Mouse (Mus musculus): ENCODE results near the gene Ptrh2.

Ptrh2 gene

GRCm38 (mm10) chr11:86671041-86671675, 12.6 kb upstream of the Ptrh2 start:
- DNase-seq (ENCODE audit: low read depth), result no peak

DNA sequence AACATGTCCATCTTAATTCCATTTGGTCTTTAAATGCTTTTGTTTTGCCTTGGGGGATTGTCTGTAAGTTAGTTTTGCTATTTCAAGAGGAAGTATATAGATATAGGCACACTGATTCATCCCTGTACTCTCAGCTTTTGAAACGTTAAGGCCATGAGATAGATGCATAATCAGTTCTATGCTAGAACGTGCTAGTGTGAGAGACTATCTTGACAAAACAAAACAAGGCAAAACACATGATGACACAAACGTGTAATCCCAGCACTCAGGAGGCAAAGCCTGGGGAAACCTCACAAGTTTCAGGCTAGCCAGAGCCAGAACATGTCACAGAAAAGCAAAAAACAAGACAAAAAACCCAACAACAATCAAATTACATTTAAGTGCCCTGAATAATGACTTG, 11.0 kb upstream of the Ptrh2 start:
- DNase-seq (ENCODE audit: low read depth), result no peak

- no peak for DNase-seq (ENCODE audit: low read depth)
Measured at GRCm38 (mm10) chr11:86675520-86675919, 8.3 kb upstream of the Ptrh2 start.

- no peak for DNase-seq (ENCODE audit: low read depth)
Measured at GRCm38 (mm10) chr11:86678957-86679356, 4.8 kb upstream of the Ptrh2 start.

GRCm38 (mm10) chr11:86680729-86681128, 3.1 kb upstream of the Ptrh2 start:
- DNase-seq (ENCODE audit: low read depth), result no peak

DNA sequence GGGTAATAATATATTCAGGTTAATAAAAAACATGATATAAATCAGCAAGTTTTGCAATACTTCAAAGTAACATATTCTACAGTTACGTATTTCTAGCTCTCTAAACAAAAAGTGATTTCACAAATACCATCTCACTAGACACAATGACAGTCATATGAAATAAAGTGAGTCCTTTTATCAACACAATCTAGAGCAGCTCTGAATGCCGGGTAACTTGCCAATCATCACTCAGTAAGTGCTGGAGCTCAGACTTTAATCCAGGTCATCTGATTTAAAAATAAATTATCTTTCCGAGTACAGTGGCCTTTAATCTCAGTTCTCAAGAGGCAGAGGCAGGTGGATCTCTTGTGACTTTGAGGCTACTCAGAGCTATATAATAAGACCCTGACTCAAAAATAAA, 2.4 kb upstream of the Ptrh2 start:
- DNase-seq (ENCODE audit: low read depth), result no peak

GRCm38 (mm10) chr11:86682861-86683260, 924 bp upstream of the Ptrh2 start:
- DNase-seq (ENCODE audit: low read depth), result peak; percentile 20

- DNase-seq (ENCODE audit: low read depth), result no peak
Measured at GRCm38 (mm10) chr11:86684126-86685012, 584 bp downstream of the Ptrh2 start.

DNA sequence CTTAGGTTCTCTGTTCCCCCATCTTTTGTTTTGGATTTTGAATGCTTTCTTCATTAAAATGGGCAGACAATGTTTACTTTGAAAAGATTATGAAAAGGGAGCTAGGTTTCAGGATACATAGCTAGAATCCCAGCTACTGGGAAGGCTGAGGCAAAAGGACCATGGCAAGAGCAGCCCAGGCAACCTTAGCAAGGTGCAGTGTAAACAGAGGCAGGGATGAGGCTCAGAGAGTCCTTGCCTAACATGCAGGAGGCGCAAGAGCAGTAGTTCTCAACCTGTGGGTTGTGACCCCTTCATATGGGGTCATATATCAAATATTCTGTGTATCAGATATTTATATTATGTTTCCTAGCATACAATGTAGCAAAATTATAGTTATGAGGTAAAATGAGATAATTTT, 1.6 kb downstream of the Ptrh2 start:
- DNase-seq (ENCODE audit: low read depth), result no peak

- DNase-seq (ENCODE audit: low read depth), result no peak
Measured at GRCm38 (mm10) chr11:86690383-86690782, 6.6 kb downstream of the Ptrh2 start.

GRCm38 (mm10) chr11:86691482-86691881, 7.7 kb downstream of the Ptrh2 start:
- no peak for DNase-seq (ENCODE audit: low read depth)

DNA sequence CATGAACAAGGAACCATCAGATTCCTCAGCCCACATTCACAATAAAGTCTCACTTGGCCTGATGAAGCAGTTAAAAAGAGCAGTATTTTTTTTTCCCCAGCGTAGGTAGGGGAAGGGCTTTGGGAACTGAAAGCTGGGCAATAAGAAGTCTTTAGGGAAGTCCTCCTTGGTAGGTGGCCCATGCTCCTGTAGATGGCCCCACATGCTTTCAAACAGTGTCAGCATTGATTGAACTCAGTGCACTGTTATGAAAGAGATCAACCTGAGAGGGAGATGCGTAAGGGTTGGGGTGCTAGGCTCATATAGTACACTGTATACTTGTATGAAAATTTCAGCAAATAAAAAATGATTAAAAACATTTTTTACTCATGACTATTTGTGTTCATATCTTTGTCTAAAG, 8.2 kb downstream of the Ptrh2 start:
- DNase-seq (ENCODE audit: low read depth), result no peak

GRCm38 (mm10) chr11:86692546-86692945, 8.8 kb downstream of the Ptrh2 start:
- DNase-seq (ENCODE audit: low read depth), result no peak

GRCm38 (mm10) chr11:86695461-86695860, 11.7 kb downstream of the Ptrh2 start:
- no peak for DNase-seq (ENCODE audit: low read depth)

DNA sequence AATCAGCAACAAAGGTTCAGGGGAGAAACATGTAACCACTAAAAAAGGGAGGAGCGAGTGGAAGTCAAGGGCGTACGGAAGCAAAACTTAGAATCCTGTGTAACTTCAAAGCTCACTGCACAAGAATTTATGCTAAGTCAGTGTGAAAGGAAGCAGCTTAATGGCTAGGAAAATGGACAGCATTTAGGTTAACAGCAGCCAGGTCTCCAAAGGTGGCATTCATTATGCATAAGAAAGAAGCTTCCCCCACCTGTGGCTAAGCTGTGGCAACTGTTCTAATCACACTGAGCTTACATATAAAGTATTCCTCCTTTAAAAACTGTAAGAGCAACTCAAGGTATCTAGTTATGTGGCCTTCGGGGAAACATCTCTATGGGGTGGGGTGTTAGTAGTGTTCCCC, 17.4 kb downstream of the Ptrh2 start:
- no peak for DNase-seq (ENCODE audit: low read depth)

GRCm38 (mm10) chr11:86714606-86715005, 30.8 kb downstream of the Ptrh2 start:
- DNase-seq (ENCODE audit: low read depth), result no peak

- DNase-seq (ENCODE audit: low read depth), result no peak
Measured at GRCm38 (mm10) chr11:86717306-86718065, 33.7 kb downstream of the Ptrh2 start.

GRCm38 (mm10) chr11:86718369-86718768, 34.6 kb downstream of the Ptrh2 start:
- no peak for DNase-seq (ENCODE audit: low read depth)

DNA sequence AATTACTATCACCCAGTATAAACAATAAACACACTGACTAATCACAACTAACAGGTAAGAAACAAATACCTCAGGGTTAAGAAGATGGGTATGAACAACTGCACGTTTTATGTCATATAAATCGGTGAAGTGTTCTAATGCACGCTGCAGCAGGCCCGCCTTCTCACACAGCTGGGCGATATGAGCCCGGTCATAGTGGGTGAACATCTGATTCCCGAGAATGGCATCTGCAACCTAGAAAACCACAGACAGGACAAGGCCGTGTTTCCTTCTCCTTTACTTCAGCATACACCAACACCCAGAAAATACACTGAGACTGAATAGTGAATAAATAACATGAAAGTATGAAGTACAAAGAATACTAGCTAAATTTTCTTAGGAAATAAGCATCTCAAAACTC, 35.6 kb downstream of the Ptrh2 start:
- no peak for DNase-seq (ENCODE audit: low read depth)

DNA sequence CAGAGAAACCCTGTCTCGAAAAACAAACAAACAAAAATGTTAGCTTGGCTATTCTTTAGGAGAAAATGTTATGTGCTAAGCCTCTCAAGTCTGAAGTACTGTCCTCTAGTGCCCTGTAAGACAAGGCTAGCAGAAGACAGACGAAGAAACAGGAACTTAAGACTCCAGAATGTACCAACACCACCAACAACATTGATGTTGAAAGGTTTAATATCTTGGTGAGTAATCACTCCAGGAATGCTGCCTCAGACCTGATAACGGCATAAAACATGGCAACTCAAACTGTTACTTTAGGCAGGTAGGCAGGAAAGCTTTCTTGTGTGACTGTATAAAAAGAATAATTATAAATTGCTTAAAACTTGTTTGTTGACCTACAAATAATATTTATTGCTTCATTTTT, 40.2 kb downstream of the Ptrh2 start:
- no peak for DNase-seq (ENCODE audit: low read depth)

DNA sequence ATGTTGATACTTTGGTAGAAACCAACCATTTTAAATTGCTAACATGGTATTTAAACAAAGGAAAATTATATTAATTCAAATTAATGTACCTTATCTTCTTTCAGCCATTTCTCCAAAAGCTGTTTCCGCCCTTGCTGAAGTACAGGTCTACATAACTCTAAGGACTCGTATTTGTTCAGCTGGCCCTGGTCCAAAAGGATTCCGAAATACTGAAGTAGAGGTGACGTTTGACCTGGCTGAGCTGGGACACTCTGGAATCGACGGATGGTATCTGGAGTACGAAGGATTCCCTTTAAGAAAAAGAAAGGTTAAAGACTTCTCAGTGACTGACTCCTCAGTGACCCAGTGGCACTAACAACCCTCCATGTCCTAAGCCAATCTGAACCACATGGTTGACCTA, 41.2 kb downstream of the Ptrh2 start:
- DNase-seq (ENCODE audit: low read depth), result no peak

DNA sequence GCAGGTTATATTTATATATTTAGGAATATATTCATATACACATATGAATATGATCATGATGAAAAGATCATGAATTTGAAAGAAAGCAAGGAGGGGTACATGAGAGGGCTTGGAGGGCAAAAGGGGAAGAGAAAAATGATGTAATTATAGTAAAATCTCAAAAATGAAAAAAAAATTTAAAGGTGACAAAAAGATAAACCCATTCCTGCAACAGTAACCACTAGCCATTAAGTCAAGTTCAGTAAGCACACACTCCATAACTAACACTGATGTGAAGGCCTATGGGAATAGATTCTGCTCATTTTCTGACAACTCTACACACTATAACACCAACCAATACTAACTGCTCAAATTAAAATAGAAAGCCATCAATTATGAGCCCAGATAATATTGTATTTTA, 41.8 kb downstream of the Ptrh2 start:
- DNase-seq (ENCODE audit: low read depth), result no peak

- no peak for DNase-seq (ENCODE audit: low read depth)
Measured at GRCm38 (mm10) chr11:86731443-86731842, 47.7 kb downstream of the Ptrh2 start.
